Mouse (Mus musculus) inflammation-experienced regulatory T-cells (primary cell): ENCODE measurements around the gene Trim37. TPM values are rescaled to one million over a fixed set of nuclear protein-coding genes. Genes with fewer than 3 reads are reported as not detected.

Experiments
- polyA plus RNA-seq, 2 experiments: library from polyadenylated mRNA; unstranded; fragments of 100-300 nt; shearing (Covaris generic); gene quantifications; one replicate each; pipeline ENCODE4 v1.2.1; 2017

Trim37 gene
- polyA plus RNA-seq, result 10 to 100 TPM; 11.4 to 14.5 TPM

GRCm38 (mm10) chr11:87126824-87127816, at the start of gene Trim37:
TSS of gene Trim37 (plus strand) at chr11:87127077.

GRCm38 (mm10) chr11:87086290-87086984, 40.4 kb upstream of the Trim37 start, which contains the start of gene Smg8:
TSS of gene Smg8 (minus strand) at chr11:87086774.

GRCm38 (mm10) chr11:87108409-87108754, 18.5 kb upstream of the Trim37 start, which contains the start of gene Prr11:
TSS of gene Prr11 (minus strand) at chr11:87108708.

GRCm38 (mm10) chr11:87108755-87109518, 17.9 kb upstream of the Trim37 start, which contains the start of gene Ska2:
TSS of gene Ska2 (plus strand) at chr11:87109234.

Other genes with a start within 250 kb of the Trim37 start
- gene Ypel2, start 133.4 kb upstream of the Trim37 start, polyA plus RNA-seq, result 1 to 10 TPM; 2.5 to 2.7 TPM
- gene Gdpd1, start 53.0 kb upstream of the Trim37 start, polyA plus RNA-seq, result under 1 TPM; 0.23 to 0.46 TPM
- gene Smg8, start 40.3 kb upstream of the Trim37 start, polyA plus RNA-seq, result 10 to 100 TPM; 21.0 to 26.1 TPM
- under 1 TPM; 0.20 to 0.36 TPM for gene Prr11, start 18.4 kb upstream of the Trim37 start, polyA plus RNA-seq
- gene Ska2, start 17.8 kb upstream of the Trim37 start, polyA plus RNA-seq, result 10 to 100 TPM in 1 of 2 experiments, 1 to 10 TPM in 1; 8.5 to 16.6 TPM
- gene Ppm1e, start 231.9 kb downstream of the Trim37 start, polyA plus RNA-seq, result 1 to 10 TPM in 1 of 2 experiments, under 1 TPM in 1; 0.19 to 3.0 TPM